Mouse (Mus musculus): ENCODE results near the gene Il12a.

DNA sequence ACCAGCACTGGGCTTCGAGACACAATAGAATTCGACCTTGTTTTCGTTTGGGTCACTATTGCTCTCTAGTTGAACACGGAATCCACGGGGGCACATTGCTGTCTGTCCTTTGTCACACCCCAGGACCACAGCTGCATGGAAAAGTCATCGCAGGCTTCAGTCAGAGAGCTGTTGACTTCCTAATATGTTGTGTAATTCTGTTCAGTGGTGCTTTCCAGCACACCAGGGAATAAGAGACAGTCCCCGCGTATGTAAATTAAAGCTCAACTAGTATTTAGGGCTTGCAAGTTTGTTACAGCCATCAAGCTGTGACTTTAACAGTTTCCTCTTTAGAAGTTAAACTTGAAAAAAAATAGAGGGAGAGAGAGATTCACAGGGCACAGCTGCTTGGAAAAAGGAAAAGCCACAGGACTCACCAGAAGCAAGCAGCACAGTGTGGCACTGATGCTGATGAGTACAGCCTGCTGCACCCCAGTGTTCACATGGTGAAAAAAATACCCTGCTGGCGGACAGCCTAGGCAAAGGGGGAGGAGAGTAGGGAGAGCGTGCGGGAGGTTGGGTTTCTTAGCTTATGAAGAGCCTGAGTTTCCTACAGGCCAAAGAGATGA is 3.1 kb downstream of the Il12a start:
- TF ChIP-seq POLR2A (IDR thresholded peaks at IDR 0.05; ENCODE audit: low read depth, low read length) (no peak), CTCF (IDR thresholded peaks at IDR 0.05; ENCODE audit: extremely low read depth, insufficient read depth, insufficient read length, insufficient replicate concordance) (no peak)

Measured in spleen, adult 2 months (tissue).